Mouse (Mus musculus): ENCODE measurements around the gene Gm17949.

GRCm38 (mm10) chr17:57061069-57061468 is 49.8 kb downstream of the Gm17949 start:
- TF ChIP-seq CTCF (IDR thresholded peaks at IDR 0.05; ENCODE audit: low read depth) (no peak), EP300 (IDR thresholded peaks at IDR 0.05; ENCODE audit: low read depth) (no peak)
